In the genomic region with DNA sequence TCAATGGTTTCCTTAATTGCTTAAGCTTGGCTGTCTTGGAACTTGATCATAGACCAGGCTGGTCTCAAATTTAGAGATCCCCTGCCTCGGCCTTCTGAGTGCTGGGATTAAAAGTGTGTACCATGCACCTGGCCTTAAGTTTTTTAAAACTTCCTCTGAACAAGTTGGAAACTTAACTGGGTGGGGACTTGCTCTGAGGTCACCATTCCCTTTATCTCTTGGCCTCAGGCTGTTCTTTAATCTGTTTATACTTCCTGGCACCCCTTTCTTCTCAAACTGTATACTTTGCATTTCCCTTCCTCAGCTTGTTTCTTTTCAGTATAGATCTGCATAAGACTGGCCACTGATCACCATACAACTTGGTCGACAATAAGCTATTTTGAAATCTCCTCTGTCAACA, we compare ENCODE assay signal across 22 mouse cellular contexts. TPM values are rescaled to one million over a fixed set of nuclear protein-coding genes. Genes with fewer than 3 reads are reported as not detected.
DNase-seq lines count a peak whose midpoint lies in the region; ATAC-seq and TF ChIP-seq lines count a peak whose summit lies in the region.
"Had no signal": no experiment of that assay in that cellular context is flagged by ENCODE, and none has a peak within 500 bp of the region (broad histone marks: within the 10 kb centered on the region; RNA-seq: fewer than 3 reads in every experiment).

No protein-coding gene starts in this region.

- H3K9me3 ChIP-seq in MEL (replicated peaks; ENCODE audit: insufficient read depth, low read length) = no peaks in the 10 kb centered on the region
- peaks cover 2% of the 10 kb centered on the region; the same call in 1 of the 2 replicates for H3K9me3 ChIP-seq in liver, embryonic 16.5 days (replicated peaks; ENCODE audit: control insufficient read depth, low read length)
- no peaks in the 10 kb centered on the region for H3K9me3 ChIP-seq in forebrain, embryonic 12.5 days
- H3K9me3 ChIP-seq in forebrain, embryonic 16.5 days (ENCODE audit: control insufficient read depth, low read length) = peaks cover 4% of the 10 kb centered on the region; the same call in 1 of the 2 replicates
- H3K9me3 ChIP-seq: embryonic facial prominence, embryonic 12.5 days; limb, embryonic 15.5 days; midbrain, embryonic 13.5 days had no signal

- no peak overlapping the region for H3K4me3 ChIP-seq in MEL (ENCODE audit: control insufficient read depth in 1 of 2, insufficient read depth in 1 of 2, low read depth in 2 of 2, low read length in 2 of 2)
- no peak overlapping the region for H3K4me3 ChIP-seq in liver, embryonic 16.5 days (ENCODE audit: low read depth, low read length)
- H3K4me3 ChIP-seq in forebrain, embryonic 12.5 days (replicated peaks) = no peak overlapping the region
- no peak overlapping the region for H3K4me3 ChIP-seq in forebrain, embryonic 16.5 days (replicated peaks; ENCODE audit: low read length)
- H3K4me3 ChIP-seq: embryonic facial prominence, embryonic 12.5 days; limb, embryonic 15.5 days; midbrain, embryonic 13.5 days had no signal

- H3K36me3 ChIP-seq in MEL (ENCODE audit: control insufficient read depth in 1 of 2, insufficient read depth in 2 of 2, low read length in 2 of 2) = peaks cover 0 to 14% of the 10 kb centered on the region in 2 experiments; a peak in 2 of 4 replicates
- H3K36me3 ChIP-seq in liver, embryonic 16.5 days (ENCODE audit: control insufficient read depth, insufficient read depth) = no peaks in the 10 kb centered on the region
- H3K36me3 ChIP-seq in forebrain, embryonic 12.5 days (replicated peaks) = no peaks in the 10 kb centered on the region
- no peaks in the 10 kb centered on the region for H3K36me3 ChIP-seq in forebrain, embryonic 16.5 days (ENCODE audit: control insufficient read depth, insufficient read depth)
- H3K36me3 ChIP-seq: embryonic facial prominence, embryonic 12.5 days; limb, embryonic 15.5 days; midbrain, embryonic 13.5 days had no signal

- peak overlapping the region; percentile 93 for H3K27ac ChIP-seq in MEL (ENCODE audit: control insufficient read depth, low read depth, low read length)
- peak overlapping the region; percentile 91 for H3K27ac ChIP-seq in liver, embryonic 16.5 days (ENCODE audit: low read length)
- H3K27ac ChIP-seq in forebrain, embryonic 12.5 days = no peak overlapping the region
- H3K27ac ChIP-seq in forebrain, embryonic 16.5 days (ENCODE audit: low read length) = no peak overlapping the region
- H3K27ac ChIP-seq: embryonic facial prominence, embryonic 12.5 days; limb, embryonic 15.5 days; midbrain, embryonic 13.5 days had no signal

- H3K4me1 ChIP-seq in MEL (ENCODE audit: control insufficient read depth in 1 of 2, insufficient read depth in 2 of 2, low read length in 2 of 2) = peaks cover 8 to 15% of the 10 kb centered on the region in 2 experiments
- peaks cover 23% of the 10 kb centered on the region for H3K4me1 ChIP-seq in liver, embryonic 16.5 days (ENCODE audit: control insufficient read depth, low read depth, low read length)
- H3K4me1 ChIP-seq in forebrain, embryonic 12.5 days = peaks cover 4% of the 10 kb centered on the region; the same call in 1 of the 2 replicates
- H3K4me1 ChIP-seq in forebrain, embryonic 16.5 days (replicated peaks; ENCODE audit: control insufficient read depth, insufficient read depth, low read length) = peaks cover 3% of the 10 kb centered on the region
- H3K4me1 ChIP-seq: limb, embryonic 15.5 days had no signal

- DNase-seq in heart, adult 11 months = peak; percentile 61
- no peak for DNase-seq in heart, postnatal 10 days
- peak; percentile 85 for DNase-seq in MEL (ENCODE audit: low read depth, low spot score)
- no peak for DNase-seq in embryo, embryonic 9.5 days (ENCODE audit: extremely low spot score)
- DNase-seq: adrenal gland, postnatal 10 days; cerebellum, postnatal 14 days; heart, adult 18-20 months; kidney, adult 2 months; kidney, postnatal 25 days; layer of hippocampus, adult 9-11 months; lung, postnatal 36 days; right cerebral cortex, postnatal 4 days; thymus, postnatal 14 days had no signal

- 0 out of 4 replicates have a peak, but pooled peaks of 1 of the 2 experiments have one; percentile 35 for TF ChIP-seq POLR2A in MEL (IDR thresholded peaks at IDR 0.05; ENCODE audit: control insufficient read depth in 1 of 2, insufficient read depth in 1 of 2, low read depth in 1 of 2, low read length in 2 of 2, poor library complexity in 1 of 2)

- 12% methylated on average over 2 of the region's 2 CpGs for WGBS in liver, embryonic 16.5 days (ENCODE audit: insufficient replicate concordance)
- WGBS in forebrain, embryonic 12.5 days = 68% methylated on average over 2 of the region's 2 CpGs
- 67% methylated on average over 2 of the region's 2 CpGs for WGBS in forebrain, embryonic 16.5 days

- no peak for TF ChIP-seq RAD21 in MEL (IDR thresholded peaks at IDR 0.05; ENCODE audit: low read depth, low read length)

- intact Hi-C loops in heart, postnatal 10 days (cut with DNase I) = no loop called here

- peak; percentile 99 for TF ChIP-seq EP300 in MEL (IDR thresholded peaks at IDR 0.05; ENCODE audit: low read depth in 1 of 2, low read length in 2 of 2)

- ATAC-seq in erythroblast, adult 5-6 weeks (replicated peaks; ENCODE audit: low FRiP score, poor library complexity, severe bottlenecking) = peak; percentile 91
- ATAC-seq in liver, embryonic 16.5 days (ENCODE audit: low read depth) = peak; percentile 94
- no peak for ATAC-seq in forebrain, embryonic 12.5 days (ENCODE audit: low FRiP score)
- no peak for ATAC-seq in forebrain, embryonic 16.5 days
- ATAC-seq: hindbrain, embryonic 16.5 days; midbrain, embryonic 13.5 days had no signal

- peak overlapping the region; percentile 44 for H3K4me2 ChIP-seq in liver, embryonic 16.5 days (ENCODE audit: low read depth, low read length)
- no peak overlapping the region for H3K4me2 ChIP-seq in forebrain, embryonic 12.5 days
- no peak overlapping the region for H3K4me2 ChIP-seq in forebrain, embryonic 16.5 days (ENCODE audit: low read length)
- H3K4me2 ChIP-seq: embryonic facial prominence, embryonic 12.5 days; limb, embryonic 15.5 days; midbrain, embryonic 13.5 days had no signal

- no peaks in the 10 kb centered on the region for H3K79me2 ChIP-seq in MEL (ENCODE audit: control insufficient read depth, insufficient read depth, low read length, poor library complexity)

- no peak overlapping the region for H3K9ac ChIP-seq in MEL (ENCODE audit: control insufficient read depth, low read depth, low read length, poor library complexity, severe bottlenecking)
- peak overlapping the region; percentile 51 for H3K9ac ChIP-seq in liver, embryonic 16.5 days (ENCODE audit: low read depth, low read length)
- no peak overlapping the region for H3K9ac ChIP-seq in forebrain, embryonic 12.5 days
- H3K9ac ChIP-seq in forebrain, embryonic 16.5 days (replicated peaks; ENCODE audit: low read depth, low read length) = no peak overlapping the region
- H3K9ac ChIP-seq: embryonic facial prominence, embryonic 12.5 days; limb, embryonic 15.5 days; midbrain, embryonic 13.5 days had no signal

- H3K27me3 ChIP-seq in MEL (ENCODE audit: control insufficient read depth in 1 of 2, insufficient read depth in 2 of 2, low read length in 2 of 2) = no peaks in the 10 kb centered on the region
- H3K27me3 ChIP-seq in liver, embryonic 16.5 days (ENCODE audit: control insufficient read depth, insufficient read depth, low read depth, low read length) = no peaks in the 10 kb centered on the region
- H3K27me3 ChIP-seq in forebrain, embryonic 12.5 days = 0 out of 2 replicates have a peak, but pooled peaks cover 3% of the 10 kb centered on the region
- no peaks in the 10 kb centered on the region for H3K27me3 ChIP-seq in forebrain, embryonic 16.5 days (replicated peaks; ENCODE audit: control insufficient read depth, insufficient read depth, low read length)
- H3K27me3 ChIP-seq: CH12.LX; embryonic facial prominence, embryonic 12.5 days; limb, embryonic 15.5 days; midbrain, embryonic 13.5 days had no signal

- TF ChIP-seq CTCF in MEL (IDR thresholded peaks at IDR 0.05 in 2 of 3, conservative IDR thresholded peaks at IDR 0.05 in 1 of 3; ENCODE audit: control insufficient read depth in 1 of 3, insufficient read depth in 1 of 3, low read depth in 2 of 3, low read length in 3 of 3, poor library complexity in 1 of 3, severe bottlenecking in 1 of 3) = no peak

TF ChIP-seq in MEL, 35 proteins besides CTCF, POLR2A, EP300 and RAD21 (continues in another document):
- peak; percentile 83 for TF ChIP-seq SIN3A (IDR thresholded peaks at IDR 0.05; ENCODE audit: low read length)
- 0 out of 2 replicates have a peak, but pooled peaks have one; percentile 20 for TF ChIP-seq ELF1 (IDR thresholded peaks at IDR 0.05; ENCODE audit: low read depth, low read length)
- TF ChIP-seq NRF1 (IDR thresholded peaks at IDR 0.05; ENCODE audit: insufficient read depth, low read depth, low read length, poor library complexity, severe bottlenecking) = no peak
- peak; percentile 78; the same call in 1 of the 2 replicates for TF ChIP-seq MAFK (IDR thresholded peaks at IDR 0.05; ENCODE audit: borderline replicate concordance, low read depth, low read length)
- TF ChIP-seq MEF2A (IDR thresholded peaks at IDR 0.05; ENCODE audit: extremely low read depth, insufficient replicate concordance, low read depth, low read length, poor library complexity, severe bottlenecking) = no peak
- TF ChIP-seq JUND (IDR thresholded peaks at IDR 0.05; ENCODE audit: low read depth, low read length) = peak; percentile 67

RNA-seq across cellular contexts. Expression of gene Optn, which starts 14.1 kb away (rescaled TPM):
- total RNA-seq in heart, postnatal 10 days (2021) = 10 to 100 TPM; 42.1 to 42.2 TPM
- 10.5 and 10.9 TPM in 2 replicates for total RNA-seq in MEL (2012; rRNA removed)
- polyA plus RNA-seq in MEL (2012; ENCODE audit: insufficient read depth in 1 of 2, insufficient read length in 2 of 2, low read depth in 1 of 2, low replicate concordance in 2 of 2, missing spikeins in 1 of 2) = 10 to 100 TPM in 1 of 2 experiments, not detected in 1; 17.0 TPM
- total RNA-seq in erythroblast, adult 5-6 weeks (2015; ENCODE audit: low replicate concordance) = 111 and 123 TPM in 2 replicates
- 325 and 443 TPM in 2 replicates for total RNA-seq in erythroblast, adult 5-6 weeks (2017; ENCODE audit: low replicate concordance)
- polyA plus RNA-seq in liver, embryonic 16.5 days (2015; fragmentation: Nextera tagmentation; extraction: Ambion mirVana) = 21.8 and 22.3 TPM in 2 replicates
- 2.5 and 3.3 TPM in 2 replicates for polyA plus RNA-seq in forebrain, embryonic 12.5 days (2016; fragmentation: Nextera tagmentation; extraction: Ambion mirVana)
- 7.4 and 8.0 TPM in 2 replicates for polyA plus RNA-seq in forebrain, embryonic 16.5 days (2015; fragmentation: Nextera tagmentation; extraction: Ambion mirVana)

RNA-seq across cellular contexts. Expression of gene Ccdc3, which starts 59.6 kb away (rescaled TPM):
- total RNA-seq in heart, postnatal 10 days (2021) = 1 to 10 TPM; 8.2 to 8.6 TPM
- total RNA-seq in MEL (2012; rRNA removed) = not detected in 2 replicates
- polyA plus RNA-seq in MEL (2012; ENCODE audit: insufficient read depth in 1 of 2, insufficient read length in 2 of 2, low read depth in 1 of 2, low replicate concordance in 2 of 2, missing spikeins in 1 of 2) = not detected
- total RNA-seq in erythroblast, adult 5-6 weeks (2015; ENCODE audit: low replicate concordance) = not detected in 2 replicates
- not detected in 2 replicates for total RNA-seq in erythroblast, adult 5-6 weeks (2017; ENCODE audit: low replicate concordance)
- 2.0 and 3.4 TPM in 2 replicates for polyA plus RNA-seq in liver, embryonic 16.5 days (2015; fragmentation: Nextera tagmentation; extraction: Ambion mirVana)
- 2.9 and 4.0 TPM in 2 replicates for polyA plus RNA-seq in forebrain, embryonic 12.5 days (2016; fragmentation: Nextera tagmentation; extraction: Ambion mirVana)
- 3.0 and 3.6 TPM in 2 replicates for polyA plus RNA-seq in forebrain, embryonic 16.5 days (2015; fragmentation: Nextera tagmentation; extraction: Ambion mirVana)
- total RNA-seq: CH12.LX had no signal

Comparison
In these comparisons a context has a peak if more than half of its experiments do, and no peak if none do; other contexts are left out.
1. DNase-seq: peak in heart, adult 11 months (single experiment) and MEL (single experiment); none in heart, postnatal 10 days (0 of 2) and embryo, embryonic 9.5 days (single experiment).
2. H3K27ac ChIP-seq: peak in MEL (single experiment) and liver, embryonic 16.5 days (single experiment); none in forebrain, embryonic 12.5 days (single experiment) and forebrain, embryonic 16.5 days (single experiment).
3. ATAC-seq: peak in erythroblast, adult 5-6 weeks (single experiment) and liver, embryonic 16.5 days (single experiment); none in forebrain, embryonic 12.5 days (single experiment) and forebrain, embryonic 16.5 days (single experiment).